Mouse (Mus musculus): ENCODE data around the gene Slc24a3. TPM values are rescaled to one million over a fixed set of nuclear protein-coding genes. Genes with fewer than 3 reads are reported as not detected.
A peak's percentile ranks its signal among the peaks of the same experiment; 100 is the strongest.

Gene Slc24a3
- polyA plus RNA-seq, 1 experiment from 2014 or later, result 1.1 TPM

DNA sequence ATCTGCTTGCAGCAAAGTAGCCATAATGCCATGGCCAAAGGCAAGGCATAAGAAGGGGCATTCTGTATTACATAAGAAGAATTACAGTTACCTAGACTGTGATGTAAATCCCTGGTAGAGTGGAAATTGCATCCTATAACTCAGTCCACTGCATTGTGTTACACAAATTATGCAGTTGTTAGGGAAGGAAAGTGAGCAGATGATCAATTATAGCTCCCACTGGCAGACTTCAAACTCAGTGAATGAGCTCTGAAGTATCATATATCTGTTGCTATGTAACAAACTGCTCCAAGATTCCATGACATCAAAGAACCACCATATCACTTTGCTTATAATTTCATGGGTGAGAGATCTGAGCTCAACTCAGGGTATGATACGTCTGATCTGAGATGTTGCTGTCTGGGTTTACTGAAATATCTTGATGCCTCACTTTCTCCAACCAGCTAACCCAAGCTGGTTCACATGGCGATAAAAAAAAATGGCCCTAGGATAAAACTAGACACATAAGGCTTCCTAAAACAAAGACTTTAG, 387.2 kb downstream of the Slc24a3 start:
- ATAC-seq (replicated peaks; ENCODE audit: low FRiP score), result no peak
- H3K36me3 ChIP-seq (ENCODE audit: control insufficient read depth, insufficient read depth, low read length), result no peaks in the 10 kb centered on the region
- no peaks in the 10 kb centered on the region for H3K27me3 ChIP-seq (ENCODE audit: control insufficient read depth, insufficient read depth, low read length)
- no peak for DNase-seq (ENCODE audit: low spot score)
- H3K4me3 ChIP-seq (ENCODE audit: low read depth, low read length), result no peak overlapping the region
- H3K9me3 ChIP-seq (ENCODE audit: control insufficient read depth, low read length), result no peaks in the 10 kb centered on the region
- H3K27ac ChIP-seq (ENCODE audit: low read depth, low read length), result no peak overlapping the region
- no peak overlapping the region for H3K9ac ChIP-seq (ENCODE audit: low read length)
- WGBS, result 96% methylated on average over 2 of the region's 2 CpGs
- H3K4me1 ChIP-seq (replicated peaks; ENCODE audit: control insufficient read depth, insufficient read depth, low read length), result no peaks in the 10 kb centered on the region
- no peak overlapping the region for H3K4me2 ChIP-seq (ENCODE audit: low read depth, low read length, severe bottlenecking)

DNA sequence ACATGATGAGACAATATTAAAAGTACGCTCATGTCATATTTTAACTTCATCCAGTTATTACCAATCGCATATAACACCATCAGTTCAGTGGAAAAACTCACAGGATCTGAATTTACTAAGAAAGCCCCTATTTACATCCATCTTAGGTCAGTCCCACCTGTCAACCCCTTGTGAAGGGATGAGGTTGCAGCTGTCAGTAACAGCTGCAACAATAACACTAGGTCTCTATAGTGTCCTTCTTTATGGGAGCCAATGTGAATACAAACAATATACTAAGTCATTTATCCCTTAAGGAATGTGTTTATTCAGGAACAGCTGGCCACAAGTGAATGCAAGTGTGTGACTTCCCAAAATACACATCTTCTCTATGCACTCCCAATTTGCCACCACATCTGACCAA, 388.2 kb downstream of the Slc24a3 start:
- WGBS, result 84% methylated on average over 2 of the region's 2 CpGs
- Histone ChIP-seq H3K36me3 (ENCODE audit: control insufficient read depth, insufficient read depth, low read length) (no peaks in the 10 kb centered on the region), H3K9ac (ENCODE audit: low read length) (no peak overlapping the region), H3K9me3 (ENCODE audit: control insufficient read depth, low read length) (no peaks in the 10 kb centered on the region), H3K4me3 (ENCODE audit: low read depth, low read length) (no peak overlapping the region), H3K4me1 (replicated peaks; ENCODE audit: control insufficient read depth, insufficient read depth, low read length) (no peaks in the 10 kb centered on the region), H3K4me2 (ENCODE audit: low read depth, low read length, severe bottlenecking) (no peak overlapping the region), H3K27ac (ENCODE audit: low read depth, low read length) (no peak overlapping the region), H3K27me3 (ENCODE audit: control insufficient read depth, insufficient read depth, low read length) (no peaks in the 10 kb centered on the region)
- DNase-seq (ENCODE audit: low spot score) (no peak), ATAC-seq (replicated peaks; ENCODE audit: low FRiP score) (no peak)

DNA sequence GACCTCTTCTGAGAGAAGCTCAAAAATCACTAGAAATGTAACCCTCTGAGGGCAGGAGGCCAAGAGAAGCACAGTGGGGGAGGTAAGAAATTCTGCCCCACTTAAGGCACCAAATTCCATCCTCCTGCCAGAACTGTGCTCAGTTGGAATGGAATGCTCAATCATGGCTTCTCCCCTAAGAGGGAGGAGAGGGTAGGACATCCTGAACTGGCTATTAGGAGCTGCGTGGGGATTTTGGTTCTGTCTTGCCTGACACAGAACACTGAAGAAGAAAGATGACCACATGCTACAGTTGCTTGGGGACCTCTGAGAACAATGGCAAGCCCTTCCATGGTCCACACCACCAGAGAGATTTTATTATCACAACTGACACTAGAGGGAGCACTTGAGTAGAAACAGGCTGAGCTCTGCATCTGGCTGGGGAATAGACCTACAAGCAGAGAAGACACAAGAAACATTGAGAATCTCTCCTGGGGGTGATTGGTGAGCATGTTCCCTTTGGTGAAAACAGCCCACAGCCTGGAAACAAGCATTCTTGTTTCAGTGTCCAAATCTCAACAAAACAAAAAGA, 389.9 kb downstream of the Slc24a3 start:
- no peak for DNase-seq (ENCODE audit: low spot score)
- H3K9me3 ChIP-seq (ENCODE audit: control insufficient read depth, low read length), result no peaks in the 10 kb centered on the region
- ATAC-seq (replicated peaks; ENCODE audit: low FRiP score), result peak; percentile 82
- H3K9ac ChIP-seq (ENCODE audit: low read length), result no peak overlapping the region
- H3K36me3 ChIP-seq (ENCODE audit: control insufficient read depth, insufficient read depth, low read length), result no peaks in the 10 kb centered on the region
- WGBS, result 47% methylated on average over 1 of the region's 1 CpGs
- no peak overlapping the region for H3K4me2 ChIP-seq (ENCODE audit: low read depth, low read length, severe bottlenecking)
- no peak overlapping the region for H3K27ac ChIP-seq (ENCODE audit: low read depth, low read length)
- no peaks in the 10 kb centered on the region for H3K27me3 ChIP-seq (ENCODE audit: control insufficient read depth, insufficient read depth, low read length)
- H3K4me1 ChIP-seq (replicated peaks; ENCODE audit: control insufficient read depth, insufficient read depth, low read length), result no peaks in the 10 kb centered on the region
- H3K4me3 ChIP-seq (ENCODE audit: low read depth, low read length), result no peak overlapping the region

DNA sequence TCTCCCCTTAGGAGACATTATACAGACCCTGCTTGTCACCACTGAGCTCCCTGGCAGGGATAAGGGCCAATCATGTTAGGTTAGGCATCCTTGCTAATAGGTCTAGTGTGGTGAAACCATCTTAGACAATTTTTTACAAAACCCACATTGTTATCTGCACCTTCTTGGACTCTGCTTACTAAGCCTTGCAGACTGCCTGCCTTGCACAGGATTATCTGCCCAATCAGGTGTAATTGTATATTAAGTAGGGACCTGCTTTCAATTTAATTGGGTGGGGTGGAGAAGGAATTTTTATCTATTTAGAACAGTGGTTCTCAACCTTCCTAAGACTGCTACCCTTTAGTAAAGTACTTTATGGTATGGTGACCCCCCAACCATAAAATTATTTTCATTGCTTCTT, 394.9 kb downstream of the Slc24a3 start:
- Histone ChIP-seq H3K4me1 (replicated peaks; ENCODE audit: control insufficient read depth, insufficient read depth, low read length) (no peaks in the 10 kb centered on the region), H3K9me3 (ENCODE audit: control insufficient read depth, low read length) (no peaks in the 10 kb centered on the region), H3K27ac (ENCODE audit: low read depth, low read length) (no peak overlapping the region), H3K4me2 (ENCODE audit: low read depth, low read length, severe bottlenecking) (no peak overlapping the region), H3K9ac (ENCODE audit: low read length) (no peak overlapping the region), H3K36me3 (ENCODE audit: control insufficient read depth, insufficient read depth, low read length) (no peaks in the 10 kb centered on the region), H3K27me3 (ENCODE audit: control insufficient read depth, insufficient read depth, low read length) (no peaks in the 10 kb centered on the region), H3K4me3 (ENCODE audit: low read depth, low read length) (no peak overlapping the region)
- no peak for DNase-seq (ENCODE audit: low spot score)
- no peak for ATAC-seq (replicated peaks; ENCODE audit: low FRiP score)

DNA sequence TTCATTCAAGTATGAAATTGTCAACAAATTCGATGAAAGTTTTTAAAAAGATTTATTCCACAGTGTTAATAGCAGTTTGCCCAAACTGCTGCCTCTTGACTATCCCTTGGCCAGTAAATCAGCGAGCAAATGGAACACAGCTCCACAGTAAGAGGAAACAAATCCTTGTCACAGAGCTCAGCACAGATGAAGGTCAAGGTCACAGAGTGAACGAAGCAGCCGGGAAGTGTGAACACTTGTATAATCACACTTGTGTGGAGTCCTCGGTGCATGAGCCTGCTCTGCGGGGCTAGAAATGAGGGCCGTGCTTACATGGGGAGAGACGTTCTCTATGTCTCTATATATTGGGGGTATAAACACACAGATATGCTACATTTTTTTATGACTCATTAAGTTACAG, 397.0 kb downstream of the Slc24a3 start:
- DNase-seq (ENCODE audit: low spot score), result no peak
- no peak for ATAC-seq (replicated peaks; ENCODE audit: low FRiP score)

DNA sequence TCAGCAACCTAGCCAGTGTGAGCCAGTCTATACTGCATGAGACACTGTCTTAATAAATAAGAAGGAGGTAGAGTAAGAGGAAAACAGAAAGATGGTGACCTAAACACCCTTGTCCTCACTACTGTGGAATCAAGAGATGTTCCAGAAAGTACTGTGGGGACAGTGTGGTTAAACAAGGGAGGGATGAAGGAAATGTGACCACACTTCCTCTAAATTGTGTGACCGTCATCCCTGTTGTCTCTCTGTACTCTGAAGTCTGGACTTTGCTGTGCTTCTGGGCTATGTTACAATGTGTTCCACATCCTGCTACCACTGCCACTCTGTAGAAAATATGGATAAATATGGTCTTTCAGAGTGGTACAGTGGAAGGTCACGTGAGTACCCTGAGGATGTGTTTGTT, 399.4 kb downstream of the Slc24a3 start:
- H3K9ac ChIP-seq (ENCODE audit: low read length), result no peak overlapping the region
- no peaks in the 10 kb centered on the region for H3K36me3 ChIP-seq (ENCODE audit: control insufficient read depth, insufficient read depth, low read length)
- H3K4me1 ChIP-seq (replicated peaks; ENCODE audit: control insufficient read depth, insufficient read depth, low read length), result no peaks in the 10 kb centered on the region
- H3K27ac ChIP-seq (ENCODE audit: low read depth, low read length), result no peak overlapping the region
- 92% methylated on average over 2 of the region's 2 CpGs for WGBS
- ATAC-seq (replicated peaks; ENCODE audit: low FRiP score) (no peak), DNase-seq (ENCODE audit: low spot score) (no peak)
- no peak overlapping the region for H3K4me2 ChIP-seq (ENCODE audit: low read depth, low read length, severe bottlenecking)
- no peaks in the 10 kb centered on the region for H3K9me3 ChIP-seq (ENCODE audit: control insufficient read depth, low read length)
- H3K27me3 ChIP-seq (ENCODE audit: control insufficient read depth, insufficient read depth, low read length), result no peaks in the 10 kb centered on the region
- no peak overlapping the region for H3K4me3 ChIP-seq (ENCODE audit: low read depth, low read length)

More for the DNA sequence above, 397.0 kb downstream of the Slc24a3 start:
- Histone ChIP-seq H3K36me3 (ENCODE audit: control insufficient read depth, insufficient read depth, low read length) (no peaks in the 10 kb centered on the region), H3K4me2 (ENCODE audit: low read depth, low read length, severe bottlenecking) (no peak overlapping the region), H3K9me3 (ENCODE audit: control insufficient read depth, low read length) (no peaks in the 10 kb centered on the region), H3K27me3 (ENCODE audit: control insufficient read depth, insufficient read depth, low read length) (no peaks in the 10 kb centered on the region), H3K4me3 (ENCODE audit: low read depth, low read length) (no peak overlapping the region), H3K27ac (ENCODE audit: low read depth, low read length) (no peak overlapping the region), H3K4me1 (replicated peaks; ENCODE audit: control insufficient read depth, insufficient read depth, low read length) (no peaks in the 10 kb centered on the region), H3K9ac (ENCODE audit: low read length) (no peak overlapping the region)
- 84% methylated on average over 8 of the region's 8 CpGs for WGBS

DNA sequence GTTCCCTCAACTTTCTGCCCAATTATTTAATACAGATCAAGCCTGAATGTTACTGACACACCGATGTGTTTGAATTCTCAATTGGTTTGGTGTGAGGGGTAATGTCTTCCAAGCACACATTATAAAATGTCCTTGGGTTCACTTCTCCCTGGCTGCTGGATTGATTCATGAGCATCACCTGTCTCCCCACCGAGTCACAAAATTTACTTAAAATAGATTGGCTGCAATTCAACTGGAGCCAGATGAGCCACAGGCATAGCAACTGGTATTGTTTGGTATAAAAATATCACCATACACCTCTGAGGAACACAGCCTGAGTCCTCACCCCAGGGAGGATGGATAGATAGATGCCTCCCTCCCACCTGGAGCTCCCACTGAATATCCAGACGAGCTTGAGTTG, 404.4 kb downstream of the Slc24a3 start:
- Histone ChIP-seq H3K4me2 (ENCODE audit: low read depth, low read length, severe bottlenecking) (no peak overlapping the region), H3K9ac (ENCODE audit: low read length) (no peak overlapping the region), H3K27me3 (ENCODE audit: control insufficient read depth, insufficient read depth, low read length) (no peaks in the 10 kb centered on the region), H3K36me3 (ENCODE audit: control insufficient read depth, insufficient read depth, low read length) (no peaks in the 10 kb centered on the region), H3K27ac (ENCODE audit: low read depth, low read length) (no peak overlapping the region), H3K4me3 (ENCODE audit: low read depth, low read length) (no peak overlapping the region), H3K4me1 (replicated peaks; ENCODE audit: control insufficient read depth, insufficient read depth, low read length) (no peaks in the 10 kb centered on the region), H3K9me3 (ENCODE audit: control insufficient read depth, low read length) (no peaks in the 10 kb centered on the region)
- DNase-seq (ENCODE audit: low spot score), result no peak
- 78% methylated on average over 3 of the region's 3 CpGs for WGBS
- no peak for ATAC-seq (replicated peaks; ENCODE audit: low FRiP score)

DNA sequence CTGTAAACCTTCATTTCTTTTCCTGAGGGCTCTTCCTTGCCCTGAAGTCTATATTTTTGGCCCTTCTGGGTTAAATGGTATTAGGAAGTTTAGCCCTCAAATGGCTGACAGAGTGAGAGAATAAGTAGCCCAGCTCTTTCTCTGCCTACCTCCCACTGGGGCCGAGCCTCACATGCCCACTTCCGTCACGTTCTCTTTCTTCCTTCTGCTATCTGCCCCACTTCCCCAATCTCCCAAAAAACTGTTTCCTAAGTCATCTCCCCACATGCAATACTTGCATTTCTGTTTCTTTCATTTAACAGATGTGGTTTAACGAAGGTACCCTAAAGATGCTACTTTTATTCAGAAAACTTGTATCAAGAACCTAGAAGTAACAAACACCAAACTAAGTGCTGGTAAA, 406.6 kb downstream of the Slc24a3 start:
- H3K9ac ChIP-seq (ENCODE audit: low read length), result no peak overlapping the region
- WGBS, result 89% methylated on average over 4 of the region's 4 CpGs
- H3K36me3 ChIP-seq (ENCODE audit: control insufficient read depth, insufficient read depth, low read length), result no peaks in the 10 kb centered on the region
- DNase-seq (ENCODE audit: low spot score), result no peak
- no peak for ATAC-seq (replicated peaks; ENCODE audit: low FRiP score)
- no peaks in the 10 kb centered on the region for H3K9me3 ChIP-seq (ENCODE audit: control insufficient read depth, low read length)
- H3K4me2 ChIP-seq (ENCODE audit: low read depth, low read length, severe bottlenecking), result no peak overlapping the region
- H3K4me1 ChIP-seq (replicated peaks; ENCODE audit: control insufficient read depth, insufficient read depth, low read length), result no peaks in the 10 kb centered on the region
- no peaks in the 10 kb centered on the region for H3K27me3 ChIP-seq (ENCODE audit: control insufficient read depth, insufficient read depth, low read length)
- no peak overlapping the region for H3K4me3 ChIP-seq (ENCODE audit: low read depth, low read length)
- H3K27ac ChIP-seq (ENCODE audit: low read depth, low read length), result no peak overlapping the region

DNA sequence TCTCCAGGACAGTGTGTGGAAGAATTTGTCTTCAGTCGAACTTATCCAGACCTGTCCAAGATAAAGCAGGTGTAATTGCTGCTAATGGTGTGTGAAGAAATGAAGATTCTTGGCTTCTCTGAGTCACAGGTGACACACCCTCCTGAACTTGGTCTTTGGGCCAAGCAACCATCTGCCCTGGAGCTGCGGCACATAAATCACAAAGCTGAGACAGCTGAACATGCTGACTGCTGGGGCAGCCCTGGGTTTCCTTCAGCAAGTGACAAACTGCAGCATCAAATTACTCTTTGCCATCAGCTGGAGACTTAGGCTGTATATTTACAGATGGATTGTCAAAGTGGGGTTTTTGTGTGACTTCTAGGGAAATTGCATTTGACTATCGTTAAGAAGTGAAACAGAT, 415.5 kb downstream of the Slc24a3 start:
- H3K27ac ChIP-seq (ENCODE audit: low read depth, low read length), result no peak overlapping the region
- no peak for ATAC-seq (replicated peaks; ENCODE audit: low FRiP score)
- DNase-seq (ENCODE audit: low spot score), result no peak
- H3K4me3 ChIP-seq (ENCODE audit: low read depth, low read length), result no peak overlapping the region
- H3K4me1 ChIP-seq (replicated peaks; ENCODE audit: control insufficient read depth, insufficient read depth, low read length), result no peaks in the 10 kb centered on the region
- no peaks in the 10 kb centered on the region for H3K27me3 ChIP-seq (ENCODE audit: control insufficient read depth, insufficient read depth, low read length)
- no peak overlapping the region for H3K9ac ChIP-seq (ENCODE audit: low read length)
- H3K4me2 ChIP-seq (ENCODE audit: low read depth, low read length, severe bottlenecking), result no peak overlapping the region
- 81% methylated on average over 3 of the region's 3 CpGs for WGBS
- no peaks in the 10 kb centered on the region for H3K9me3 ChIP-seq (ENCODE audit: control insufficient read depth, low read length)
- no peaks in the 10 kb centered on the region for H3K36me3 ChIP-seq (ENCODE audit: control insufficient read depth, insufficient read depth, low read length)
